Mouse (Mus musculus) neutrophil, adult 5-6 weeks (primary cell): ENCODE data around the gene Car15. TPM values are rescaled to one million over a fixed set of nuclear protein-coding genes. Genes with fewer than 3 reads are reported as not detected.

Experiments used
- total RNA-seq: library from RNA; stranded (forward); fragments of 200-1000 nt; gene quantifications from 2 replicates; pipeline ENCODE4 v1.2.3, GENCODE M21; 2017

Gene Car15
- total RNA-seq, 1 experiment from 2014 or later, result 8.8 TPM

Other genes with a start within 250 kb of the Car15 start
- gene Smpd4, start 219.0 kb downstream of the Car15 start, total RNA-seq, result 11.6 and 12.8 TPM in 2 replicates
- not detected in 2 replicates for gene Ccdc74a, start 191.9 kb downstream of the Car15 start, total RNA-seq
- 55.6 and 63.1 TPM in 2 replicates for gene Med15, start 105.5 kb downstream of the Car15 start, total RNA-seq
- 8.6 and 10.5 TPM in 2 replicates for gene Klhl22, start 78.7 kb downstream of the Car15 start, total RNA-seq
- not detected in 2 replicates for gene Scarf2, start 41.1 kb downstream of the Car15 start, total RNA-seq
- gene B830017H08Rik, start 5.2 kb downstream of the Car15 start, total RNA-seq, result not detected in 2 replicates
- gene Gm20518, start 53.3 kb upstream of the Car15 start, total RNA-seq, result 2.8 and 3.9 TPM in 2 replicates
- gene Tssk1, start 55.9 kb upstream of the Car15 start, total RNA-seq, result not detected in 2 replicates
- 40.7 and 57.5 TPM in 2 replicates for gene Dgcr2, start 60.2 kb upstream of the Car15 start, total RNA-seq
- gene Tssk2, start 60.3 kb upstream of the Car15 start, total RNA-seq, result not detected in 2 replicates
- gene Ess2, start 73.0 kb upstream of the Car15 start, total RNA-seq, result 39.7 and 52.4 TPM in 2 replicates
- gene Gsc2, start 76.7 kb upstream of the Car15 start, total RNA-seq, result not detected in 2 replicates
- 18.0 and 20.4 TPM in 2 replicates for gene Slc25a1, start 89.9 kb upstream of the Car15 start, total RNA-seq
- gene Vpreb2, start 142.1 kb upstream of the Car15 start, total RNA-seq, result not detected in 2 replicates
- gene Dgcr6, start 214.5 kb upstream of the Car15 start, total RNA-seq, result 5.1 and 5.2 TPM in 2 replicates